Mouse (Mus musculus) liver, embryonic 12.5 days (tissue): ENCODE data around the gene Arfgef2. TPM values are rescaled to one million over a fixed set of nuclear protein-coding genes. Genes with fewer than 3 reads are reported as not detected.
"Not testable (repeated sequence)": the region's sequence is repeated elsewhere in the genome, so short reads cannot be mapped to it uniquely, and the experiment has no call there.

ENCODE experiments used
- ATAC-seq: fragments of 200-750 bp; cut with Nextera tagmentation; 2 replicates; pipeline ENCODE4 v1.8.0; 2017; ENCODE audit warnings: moderate number of reproducible peaks, mild to moderate bottlenecking, moderate library complexity
- H3K27ac ChIP-seq: fragments of 300-500 bp; sonication (generic); 2 replicates; pipeline ENCODE4 v1.5.1; 2016; ENCODE audit warnings: mild to moderate bottlenecking
- H3K27me3 ChIP-seq: fragments of 300-500 bp; sonication (generic); replicated peaks from 2 replicates; pipeline ENCODE4 v1.6.1; 2016; ENCODE audit warnings: mild to moderate bottlenecking, moderate library complexity
- H3K36me3 ChIP-seq: fragments of 300-500 bp; sonication (generic); 2 replicates; pipeline ENCODE4 v1.6.1; 2016; ENCODE audit warnings: mild to moderate bottlenecking, moderate library complexity
- H3K4me1 ChIP-seq: fragments of 300-500 bp; sonication (generic); 2 replicates; pipeline ENCODE4 v1.6.1; 2016
- H3K4me2 ChIP-seq: fragments of 300-500 bp; sonication (generic); 2 replicates; pipeline ENCODE4 v1.6.1; 2016; ENCODE audit warnings: mild to moderate bottlenecking, moderate library complexity
- H3K4me3 ChIP-seq: fragments of 300-500 bp; sonication (generic); 2 replicates; pipeline ENCODE4 v1.5.1; 2016; ENCODE audit warnings: mild to moderate bottlenecking, moderate library complexity
- H3K9ac ChIP-seq: fragments of 300-500 bp; sonication (generic); 2 replicates; pipeline ENCODE4 v1.6.1; 2016; ENCODE audit warnings: mild to moderate bottlenecking, moderate library complexity
- H3K9me3 ChIP-seq: fragments of 300-500 bp; sonication (generic); replicated peaks from 2 replicates; pipeline ENCODE4 v1.6.1; 2016; ENCODE audit warnings: mild to moderate bottlenecking, moderate library complexity
- WGBS: fragments of 180-500 bp; shearing (Covaris S2); methylation state at CpG from one replicate; pipeline ENCODE4 v1.1.7; 2016; ENCODE audit not compliant: insufficient replicate concordance; 5-methylcytosine and 5-hydroxymethylcytosine counted together
- polyA plus RNA-seq: library from polyadenylated mRNA; unstranded; fragments of >200 nt; fragmentation: Nextera tagmentation; extraction: Ambion mirVana; gene quantifications from 2 replicates; pipeline ENCODE4 v1.2.1, GENCODE M21; 2016

Arfgef2 gene
- polyA plus RNA-seq, 1 experiment from 2014 or later = 8.0 TPM

DNA sequence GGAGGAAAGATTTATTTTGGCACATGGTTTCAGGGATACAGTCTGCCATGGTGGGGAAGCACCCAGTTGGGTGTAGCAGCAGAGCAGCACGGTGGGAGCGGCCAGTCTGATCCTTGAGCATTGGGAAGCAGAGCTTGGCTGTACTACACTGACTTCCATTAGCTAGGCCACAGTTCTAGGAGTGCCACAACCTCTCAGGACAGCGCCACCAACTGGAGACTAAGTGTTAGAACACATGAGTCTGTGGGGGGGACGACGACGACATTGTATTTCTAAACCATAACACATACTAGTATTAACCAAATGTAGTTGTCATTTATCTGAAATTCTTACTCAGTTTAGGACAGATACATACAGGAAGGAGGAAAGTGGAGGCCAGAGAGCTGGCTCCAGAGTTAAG lies 21.0 kb upstream of the Arfgef2 start:
- Histone ChIP-seq H3K9ac (no peak overlapping the region), H3K4me1 (peaks cover 21% of the 10 kb centered on the region), H3K4me2 (no peak overlapping the region), H3K27ac (no peak overlapping the region), H3K9me3 (no peaks in the 10 kb centered on the region), H3K36me3 (no peaks in the 10 kb centered on the region), H3K4me3 (no peak overlapping the region), H3K27me3 (peaks cover 12% of the 10 kb centered on the region; the same call in 1 of the 2 replicates)
- WGBS = 70% methylated on average over 6 of the region's 6 CpGs
- no peak for ATAC-seq

DNA sequence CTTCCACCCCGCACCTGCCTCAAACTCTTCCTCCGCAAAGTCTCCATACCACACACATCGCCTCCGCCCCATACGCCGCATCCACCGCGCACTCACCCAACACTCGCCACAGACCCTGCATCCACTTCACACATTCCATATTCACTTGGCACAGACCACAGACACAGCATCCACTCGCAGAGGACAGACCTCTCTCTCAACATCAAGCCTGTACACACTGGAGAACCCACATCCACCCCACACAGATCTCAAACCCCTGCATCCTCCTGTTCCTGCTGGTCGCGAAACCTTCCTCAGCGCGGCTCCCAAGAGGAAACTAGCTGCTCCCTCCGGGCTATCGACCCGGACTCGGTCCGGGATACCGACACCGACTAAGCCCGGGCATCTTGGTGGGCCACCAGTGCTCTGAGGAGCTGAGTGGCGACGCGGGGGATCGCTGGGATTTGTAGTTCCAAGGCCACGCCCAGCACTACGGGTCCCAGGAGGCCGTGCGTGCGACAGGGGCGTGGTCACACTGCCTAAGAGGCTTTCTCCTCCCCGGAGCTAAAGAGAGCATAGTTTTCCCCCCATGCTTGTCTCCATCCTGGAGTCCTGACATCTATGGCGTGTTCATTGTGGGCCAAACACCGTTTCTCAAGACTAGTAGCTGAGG lies 18.9 kb upstream of the Arfgef2 start:
- Histone ChIP-seq H3K9ac (peak overlapping the region; percentile 61), H3K27me3 (peaks cover 12% of the 10 kb centered on the region; the same call in 1 of the 2 replicates), H3K36me3 (no peaks in the 10 kb centered on the region), H3K27ac (no peak overlapping the region), H3K4me1 (peaks cover 18% of the 10 kb centered on the region), H3K4me2 (peak overlapping the region; percentile 80), H3K9me3 (no peaks in the 10 kb centered on the region), H3K4me3 (peak overlapping the region; percentile 61)
- WGBS = 2% methylated on average over 35 of the region's 35 CpGs
- peak; percentile 96 for ATAC-seq

DNA sequence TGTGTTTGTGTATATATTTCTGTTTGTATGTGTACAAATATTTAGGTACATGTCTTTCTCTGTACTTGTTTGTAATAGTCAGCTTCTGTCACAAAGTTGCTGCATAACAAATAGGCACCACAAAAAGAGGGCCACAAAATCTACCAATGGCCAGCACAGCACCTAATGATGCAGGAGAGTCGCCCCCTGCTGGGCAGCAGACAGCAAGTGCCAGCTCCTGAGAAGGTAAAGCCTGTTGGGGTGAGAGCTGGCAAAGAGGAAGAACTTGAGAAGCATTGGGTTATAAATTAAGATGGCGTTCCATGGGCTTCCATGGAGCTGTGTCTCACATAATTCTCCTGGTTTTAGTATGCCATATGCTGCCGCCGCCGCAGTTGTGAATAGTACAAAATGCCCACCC lies 13.7 kb upstream of the Arfgef2 start:
- ATAC-seq = no peak
- Histone ChIP-seq H3K4me1 (peaks cover 26% of the 10 kb centered on the region), H3K36me3 (peaks cover 11% of the 10 kb centered on the region), H3K9ac (no peak overlapping the region), H3K9me3 (no peaks in the 10 kb centered on the region), H3K27ac (no peak overlapping the region), H3K27me3 (0 out of 2 replicates have a peak, but pooled peaks cover 6% of the 10 kb centered on the region), H3K4me3 (no peak overlapping the region), H3K4me2 (no peak overlapping the region)
- WGBS = 70% methylated on average over 5 of the region's 5 CpGs

DNA sequence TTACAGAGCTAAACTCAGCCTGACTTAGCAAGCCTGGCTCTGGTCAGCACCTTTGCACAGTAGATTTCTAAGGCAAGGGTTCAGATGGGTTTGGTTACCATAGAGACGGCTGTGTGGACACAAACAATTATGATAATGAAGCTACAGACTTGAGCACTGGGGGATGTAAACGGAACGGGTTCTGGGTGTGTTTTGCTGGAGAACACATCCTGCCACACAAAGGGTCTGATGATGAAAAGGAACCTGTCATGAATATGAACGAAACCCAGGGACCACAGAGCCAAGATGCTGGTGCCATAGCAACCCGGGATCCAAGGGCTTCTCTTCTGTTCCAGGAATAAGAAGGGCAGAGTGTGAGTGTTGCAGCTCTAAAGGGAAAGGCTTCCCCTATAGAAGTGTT lies 13.0 kb upstream of the Arfgef2 start, which contains the start of gene Trp53rkb:
TSS of gene Trp53rkb (plus strand) at position 177 of the 400 bp plus-strand sequence.
- Histone ChIP-seq H3K4me3 (peak within 1 kb of the TSS; percentile 83), H3K4me1 (peaks cover 20% of the 10 kb centered on the region), H3K9ac (peak within 1 kb of the TSS; percentile 85), H3K9me3 (no peaks in the 10 kb centered on the region), H3K36me3 (peaks cover 17% of the 10 kb centered on the region), H3K27ac (peak within 1 kb of the TSS; percentile 74), H3K27me3 (0 out of 2 replicates have a peak, but pooled peaks cover 6% of the 10 kb centered on the region), H3K4me2 (peak within 1 kb of the TSS; percentile 87)
- ATAC-seq = no peak
- WGBS = 71% methylated on average over 5 of the region's 5 CpGs

DNA sequence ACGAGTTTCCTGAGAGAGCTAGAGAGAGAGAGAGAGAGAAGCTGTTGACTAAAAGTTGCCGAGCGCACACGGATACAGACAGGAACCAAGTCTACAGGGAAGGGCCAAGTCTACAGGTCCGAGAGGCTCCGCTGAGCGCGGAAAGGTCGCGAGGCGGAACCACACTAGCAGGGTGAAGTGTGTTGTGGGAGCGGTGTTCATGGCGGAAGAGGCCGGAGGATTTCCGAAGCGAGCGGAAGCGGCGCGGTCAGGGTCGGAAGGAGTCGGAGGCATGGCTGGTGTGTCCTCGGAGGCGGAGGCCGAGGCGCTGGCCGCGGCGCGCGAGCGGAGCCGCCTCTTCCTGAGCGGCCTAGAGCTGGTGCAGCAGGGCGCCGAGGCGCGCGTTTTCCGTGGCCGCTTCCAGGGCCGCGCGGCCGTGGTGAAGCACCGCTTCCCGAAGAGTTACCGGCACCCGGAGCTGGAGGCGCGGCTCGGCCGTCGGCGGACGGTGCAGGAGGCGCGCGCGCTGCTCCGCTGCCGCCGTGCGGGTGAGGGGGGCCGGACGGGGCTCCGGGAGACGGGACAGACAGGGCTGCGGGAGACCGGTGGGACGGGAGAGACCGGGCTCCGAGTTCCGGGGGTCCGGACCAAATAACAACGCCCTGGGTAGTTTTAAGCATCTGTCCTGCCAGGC lies 11.7 kb upstream of the Arfgef2 start:
- not testable (repeated sequence) for H3K9me3 ChIP-seq, H3K27me3 ChIP-seq
- Histone ChIP-seq H3K4me2 (peak overlapping the region; percentile 87), H3K27ac (peak overlapping the region; percentile 74), H3K9ac (peak overlapping the region; percentile 85), H3K4me3 (peak overlapping the region; percentile 83), H3K36me3 (peaks cover 30% of the 10 kb centered on the region), H3K4me1 (peaks cover 18% of the 10 kb centered on the region)
- under 1% methylated on average over 73 of the region's 76 CpGs for WGBS
- ATAC-seq = peak; percentile 93

DNA sequence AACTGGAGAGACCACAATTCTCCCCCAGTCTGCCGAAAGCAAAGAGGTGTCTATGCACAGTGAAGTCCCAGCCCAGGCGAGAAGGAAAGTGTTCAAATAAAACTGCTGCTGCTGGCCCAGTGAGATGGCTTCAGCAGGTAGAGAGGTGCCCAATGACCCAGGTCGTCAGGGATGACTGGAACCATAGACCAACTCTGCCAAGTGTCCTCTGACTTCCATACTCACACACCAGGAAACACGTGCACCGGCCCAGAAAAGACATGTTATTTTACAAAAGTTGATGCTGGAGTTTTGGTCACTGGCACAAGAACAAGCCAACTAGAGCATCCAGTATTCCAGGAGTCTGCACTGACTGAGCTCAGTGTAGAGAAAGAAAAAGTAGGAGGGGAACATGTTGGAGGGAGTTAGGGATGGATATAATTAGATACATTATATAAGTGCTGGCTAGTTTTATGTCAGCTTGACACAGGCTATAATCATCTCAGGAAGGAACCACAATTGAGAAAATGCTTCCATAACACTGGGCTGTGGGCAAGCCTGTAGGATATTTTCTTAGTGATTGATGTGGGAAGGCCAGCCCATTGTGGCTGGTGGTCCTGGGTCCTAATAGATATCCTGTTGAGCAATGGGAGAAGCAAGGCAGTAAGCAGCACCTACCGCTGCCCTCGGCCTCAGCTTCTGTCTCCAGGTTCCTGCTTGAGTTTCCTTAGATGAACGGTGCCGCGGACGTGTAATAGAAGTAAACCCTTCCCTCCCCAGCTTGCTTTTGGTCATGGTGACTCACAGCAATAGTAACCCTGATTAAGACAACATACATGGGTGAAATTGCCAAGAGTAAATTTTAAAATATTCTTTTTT lies 5.5 kb upstream of the Arfgef2 start:
- no peak overlapping the region for H3K27ac ChIP-seq
- peaks cover 33% of the 10 kb centered on the region for H3K36me3 ChIP-seq
- WGBS = 55% methylated on average over 11 of the region's 11 CpGs
- H3K27me3 ChIP-seq = no peaks in the 10 kb centered on the region; the same call in none of the 2 replicates
- no peak overlapping the region for H3K9ac ChIP-seq
- H3K4me3 ChIP-seq = no peak overlapping the region
- ATAC-seq = no peak
- H3K4me1 ChIP-seq = peaks cover under 1% of the 10 kb centered on the region; the same call in 1 of the 2 replicates
- no peaks in the 10 kb centered on the region for H3K9me3 ChIP-seq
- no peak overlapping the region for H3K4me2 ChIP-seq

DNA sequence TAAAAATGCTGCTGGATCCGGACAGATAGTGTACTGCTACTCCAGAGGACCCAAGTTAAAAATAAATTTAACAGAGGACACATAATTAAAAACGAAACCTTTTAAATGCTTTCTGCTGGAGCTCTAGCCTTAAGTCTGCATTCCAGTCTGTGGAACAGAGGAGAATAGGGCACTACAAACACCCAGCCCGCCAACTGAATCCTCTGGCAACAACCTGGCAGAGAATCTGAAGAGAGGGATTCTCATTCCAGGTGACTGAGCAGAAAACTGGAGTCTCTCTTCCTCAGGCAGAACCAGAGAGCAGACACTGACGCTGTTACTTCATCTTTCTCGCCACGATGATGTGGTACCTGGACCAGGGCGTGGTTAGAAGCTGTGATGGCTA lies 4.9 kb upstream of the Arfgef2 start:
- H3K27me3 ChIP-seq = no peaks in the 10 kb centered on the region; the same call in none of the 2 replicates
- peaks cover 33% of the 10 kb centered on the region for H3K36me3 ChIP-seq
- 0 out of 2 replicates have a peak, but pooled peaks cover 5% of the 10 kb centered on the region for H3K4me1 ChIP-seq
- no peak for ATAC-seq
- H3K4me3 ChIP-seq = no peak overlapping the region
- no peaks in the 10 kb centered on the region for H3K9me3 ChIP-seq
- WGBS = 67% methylated on average over 7 of the region's 7 CpGs
- no peak overlapping the region for H3K4me2 ChIP-seq
- no peak overlapping the region for H3K9ac ChIP-seq
- no peak overlapping the region for H3K27ac ChIP-seq

DNA sequence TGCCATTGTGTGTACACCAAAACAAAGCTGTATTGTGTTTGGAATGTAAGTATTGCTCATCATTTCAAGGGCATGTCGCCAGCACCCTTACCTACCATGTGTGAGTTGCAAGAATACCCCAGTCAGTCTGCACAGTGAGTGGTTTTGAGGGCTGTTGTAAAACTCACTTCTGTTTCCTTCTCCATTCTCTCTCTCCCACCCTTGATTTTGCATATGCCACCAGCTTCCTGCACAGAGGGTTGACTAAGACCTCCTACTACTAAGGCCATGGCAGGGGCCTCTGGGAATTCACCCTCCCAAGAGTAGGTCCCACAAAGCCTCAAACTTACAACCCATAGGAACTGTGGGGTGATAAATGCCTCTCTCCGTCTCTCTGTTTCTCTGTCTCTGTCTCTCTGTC lies 4.0 kb upstream of the Arfgef2 start:
- Histone ChIP-seq H3K27ac (no peak overlapping the region), H3K9ac (no peak overlapping the region), H3K4me1 (peaks cover 12% of the 10 kb centered on the region), H3K36me3 (peaks cover 26% of the 10 kb centered on the region), H3K4me3 (no peak overlapping the region), H3K27me3 (no peaks in the 10 kb centered on the region; the same call in none of the 2 replicates), H3K9me3 (no peaks in the 10 kb centered on the region), H3K4me2 (no peak overlapping the region)
- no peak for ATAC-seq
- WGBS = 61% methylated on average over 2 of the region's 2 CpGs

DNA sequence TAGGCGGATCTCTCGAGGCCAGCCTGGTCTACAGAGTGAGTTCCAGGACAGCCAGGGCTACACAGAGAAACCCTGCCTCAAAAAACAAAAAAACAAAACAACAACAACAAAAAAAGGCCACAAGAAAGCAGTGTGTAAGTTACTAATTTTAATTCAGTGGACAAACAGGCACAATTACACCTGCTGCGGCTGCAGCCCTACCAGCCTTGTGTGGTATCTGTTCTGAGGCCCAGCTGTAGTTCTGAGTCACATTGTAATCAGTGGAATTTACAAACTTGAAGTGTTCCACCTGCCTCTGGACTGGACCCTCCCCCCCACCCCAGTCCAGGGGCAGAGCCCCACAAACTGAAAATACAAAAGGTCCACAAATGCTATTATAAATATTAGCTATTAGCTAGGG lies 2.1 kb upstream of the Arfgef2 start:
- no peak for ATAC-seq
- H3K4me1 ChIP-seq = peaks cover 30% of the 10 kb centered on the region
- 79% methylated on average over 3 of the region's 3 CpGs for WGBS

DNA sequence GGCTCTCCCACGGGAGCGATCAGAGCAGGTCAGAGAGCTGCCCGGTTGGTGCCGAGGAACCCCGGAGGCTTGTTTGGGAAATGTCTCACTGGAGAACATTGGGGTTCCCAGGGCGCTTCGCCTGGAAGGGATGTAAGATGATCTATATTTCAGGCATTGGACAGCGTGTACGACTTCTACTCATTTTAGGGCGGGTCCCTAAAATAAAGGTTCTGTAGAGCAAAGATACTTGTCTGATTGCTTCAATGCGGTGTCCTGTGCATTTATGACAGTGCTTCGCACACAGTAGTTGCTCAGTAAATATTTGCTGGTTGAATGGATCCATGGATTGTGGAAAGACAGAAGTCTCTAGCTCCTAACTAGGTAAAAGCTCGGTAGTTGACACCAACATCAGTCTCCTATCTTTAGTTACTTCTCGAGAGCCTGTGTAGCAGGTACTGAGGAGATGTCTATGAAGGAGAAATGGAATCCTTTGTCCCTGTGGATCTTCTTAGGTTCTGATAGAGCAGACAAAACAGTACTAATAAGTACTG lies 851 bp downstream of the Arfgef2 start:
- H3K9ac ChIP-seq = peak overlapping the region; percentile 95
- peaks cover 43% of the 10 kb centered on the region for H3K4me1 ChIP-seq
- H3K4me3 ChIP-seq = peak overlapping the region; percentile 88
- H3K4me2 ChIP-seq = peak overlapping the region; percentile 96
- peak overlapping the region; percentile 89 for H3K27ac ChIP-seq
- H3K9me3 ChIP-seq = no peaks in the 10 kb centered on the region
- 11% methylated on average over 14 of the region's 14 CpGs for WGBS
- ATAC-seq = peak; percentile 38
- no peaks in the 10 kb centered on the region for H3K36me3 ChIP-seq
- H3K27me3 ChIP-seq = no peaks in the 10 kb centered on the region; the same call in none of the 2 replicates

More for the DNA sequence above, 2.1 kb upstream of the Arfgef2 start:
- no peak overlapping the region for H3K4me2 ChIP-seq
- no peak overlapping the region for H3K4me3 ChIP-seq
- H3K27me3 ChIP-seq = no peaks in the 10 kb centered on the region; the same call in none of the 2 replicates
- no peaks in the 10 kb centered on the region for H3K9me3 ChIP-seq
- H3K27ac ChIP-seq = no peak overlapping the region
- H3K36me3 ChIP-seq = peaks cover 7% of the 10 kb centered on the region; the same call in 1 of the 2 replicates
- no peak overlapping the region for H3K9ac ChIP-seq

DNA sequence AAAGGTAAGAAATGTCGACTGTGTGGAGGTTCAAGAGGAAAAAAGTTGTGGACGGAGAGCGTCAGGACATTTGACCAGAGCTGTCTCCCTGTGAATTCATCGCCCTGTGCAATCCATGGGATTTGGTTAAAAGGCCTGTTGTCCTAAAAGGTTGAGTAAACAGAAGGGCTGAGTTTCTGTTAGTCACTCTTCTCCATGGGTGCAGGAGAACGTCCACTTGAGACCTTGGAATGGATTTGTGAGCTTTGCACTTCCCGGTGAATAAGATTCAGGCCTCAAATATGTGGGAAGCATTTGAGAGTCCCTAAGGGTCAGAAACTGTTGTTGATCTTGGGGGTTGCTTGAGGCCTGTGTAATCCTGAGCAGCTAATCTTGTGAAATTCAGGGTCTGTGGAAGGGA lies 1.4 kb downstream of the Arfgef2 start:
- WGBS = 65% methylated on average over 6 of the region's 6 CpGs
- peaks cover 2% of the 10 kb centered on the region; the same call in 1 of the 2 replicates for H3K36me3 ChIP-seq
- peak overlapping the region; percentile 95 for H3K9ac ChIP-seq
- peaks cover 43% of the 10 kb centered on the region for H3K4me1 ChIP-seq
- ATAC-seq = no peak
- H3K4me2 ChIP-seq = peak overlapping the region; percentile 96
- no peaks in the 10 kb centered on the region; the same call in none of the 2 replicates for H3K27me3 ChIP-seq
- H3K4me3 ChIP-seq = peak overlapping the region; percentile 88
- H3K9me3 ChIP-seq = no peaks in the 10 kb centered on the region
- H3K27ac ChIP-seq = peak overlapping the region; percentile 89
